Mouse (Mus musculus) olfactory bulb, adult 2 months (tissue): ENCODE measurements around the gene Npff.

Experiments used
- CTCF ChIP-seq: fragments of 200-500 bp; IDR thresholded peaks from 2 replicates; pipeline ENCODE4 v1.5.1; 2012; ENCODE audit warnings: low read depth, mild to moderate bottlenecking, low read length, moderate library complexity; ENCODE audit not compliant: insufficient read depth
- POLR2A ChIP-seq: fragments of 200-500 bp; IDR thresholded peaks from 2 replicates; pipeline ENCODE4 v1.6.1; 2012; ENCODE audit warnings: mild to moderate bottlenecking, low read depth, low read length, moderate library complexity; ENCODE audit not compliant: insufficient read depth

- TF ChIP-seq POLR2A (no peak), CTCF (no peak)
Observed at GRCm38 (mm10) chr15:102513004-102513403, 11.7 kb downstream of the Npff start.
